Mouse (Mus musculus) embryonic facial prominence, embryonic 10.5 days (tissue): ENCODE measurements around the gene Asic1. TPM values are rescaled to one million over a fixed set of nuclear protein-coding genes. Genes with fewer than 3 reads are reported as not detected.
A peak's percentile ranks its signal among the peaks of the same experiment; 100 is the strongest.

Experiments
- DNase-seq: peaks from one replicate; pipeline ENCODE4 v3.0.0-alpha.2; 2017; ENCODE audit warnings: low spot score
- H3K27ac ChIP-seq: fragments of 300-500 bp; sonication (generic); replicated peaks from 2 replicates; pipeline ENCODE4 v1.5.1; 2016; ENCODE audit warnings: mild to moderate bottlenecking
- H3K27me3 ChIP-seq: fragments of 300-500 bp; sonication (generic); replicated peaks from 2 replicates; pipeline ENCODE4 v1.6.1; 2016; ENCODE audit warnings: low read depth, mild to moderate bottlenecking; ENCODE audit not compliant: poor library complexity, severe bottlenecking
- H3K36me3 ChIP-seq: fragments of 300-500 bp; sonication (generic); replicated peaks from 2 replicates; pipeline ENCODE4 v1.6.1; 2016; ENCODE audit warnings: mild to moderate bottlenecking, moderate library complexity
- H3K4me1 ChIP-seq: fragments of 300-500 bp; sonication (generic); 2 replicates; pipeline ENCODE4 v1.6.1; 2016
- H3K4me3 ChIP-seq: fragments of 300-500 bp; sonication (generic); 2 replicates; pipeline ENCODE4 v1.5.1; 2016; ENCODE audit warnings: mild to moderate bottlenecking, moderate library complexity
- H3K9me3 ChIP-seq: fragments of 300-500 bp; sonication (generic); 2 replicates; pipeline ENCODE4 v1.6.1; 2016; ENCODE audit warnings: mild to moderate bottlenecking
- WGBS: fragments of 180-500 bp; shearing (Covaris S2); methylation state at CpG from one replicate; pipeline ENCODE4 v1.1.7; 2016; 5-methylcytosine and 5-hydroxymethylcytosine counted together
- polyA plus RNA-seq: library from polyadenylated mRNA; unstranded; fragments of >200 nt; fragmentation: Nextera tagmentation; extraction: Ambion mirVana; gene quantifications from 2 replicates; pipeline ENCODE4 v1.2.1, GENCODE M21; 2016

Gene Asic1
- polyA plus RNA-seq, 1 experiment from 2014 or later = 3.2 TPM

- no peaks in the 10 kb centered on the region for H3K9me3 ChIP-seq
- H3K4me1 ChIP-seq = peaks cover 64% of the 10 kb centered on the region
- peak within 1 kb of the TSS; percentile 94 for H3K27ac ChIP-seq
- no peaks in the 10 kb centered on the region for H3K36me3 ChIP-seq
- WGBS = under 1% methylated on average over 68 of the region's 68 CpGs
- H3K4me3 ChIP-seq = peak within 1 kb of the TSS; percentile 96
- peak; percentile 97 for DNase-seq
- peaks cover 41% of the 10 kb centered on the region for H3K27me3 ChIP-seq
Measured at GRCm38 (mm10) chr15:99651163-99651872, 18.9 kb upstream of the Asic1 start, which contains the start of gene Racgap1. Gene Racgap1 (minus strand): TSS chr15:99651656.

- Histone ChIP-seq H3K9me3 (no peaks in the 10 kb centered on the region), H3K36me3 (no peaks in the 10 kb centered on the region), H3K27ac (peak overlapping the region; percentile 94), H3K27me3 (peaks cover 49% of the 10 kb centered on the region), H3K4me3 (peak overlapping the region; percentile 96), H3K4me1 (peaks cover 55% of the 10 kb centered on the region)
- WGBS = 77% methylated on average over 10 of the region's 10 CpGs
- DNase-seq = no peak
Measured at GRCm38 (mm10) chr15:99651984-99652872, 17.9 kb upstream of the Asic1 start.

- DNase-seq = peak; percentile 41
- H3K4me1 ChIP-seq = peaks cover 47% of the 10 kb centered on the region
- 10% methylated on average over 8 of the region's 8 CpGs for WGBS
- H3K27ac ChIP-seq = peak overlapping the region; percentile 59; the same call in 1 of the 2 replicates
- H3K4me3 ChIP-seq = peak overlapping the region; percentile 50
- no peaks in the 10 kb centered on the region for H3K9me3 ChIP-seq
- H3K36me3 ChIP-seq = no peaks in the 10 kb centered on the region
- peaks cover 54% of the 10 kb centered on the region for H3K27me3 ChIP-seq
Measured at GRCm38 (mm10) chr15:99653291-99653690, 16.9 kb upstream of the Asic1 start.

GRCm38 (mm10) chr15:99653876-99654275, 16.3 kb upstream of the Asic1 start:
- 2% methylated on average over 21 of the region's 21 CpGs for WGBS
- Histone ChIP-seq H3K36me3 (no peaks in the 10 kb centered on the region), H3K4me3 (peak overlapping the region; percentile 50), H3K9me3 (no peaks in the 10 kb centered on the region), H3K27me3 (peaks cover 59% of the 10 kb centered on the region), H3K4me1 (peaks cover 45% of the 10 kb centered on the region), H3K27ac (peak overlapping the region; percentile 59; the same call in 1 of the 2 replicates)
- DNase-seq = no peak

- Histone ChIP-seq H3K27me3 (peaks cover 64% of the 10 kb centered on the region), H3K9me3 (no peaks in the 10 kb centered on the region), H3K36me3 (no peaks in the 10 kb centered on the region), H3K27ac (no peak overlapping the region), H3K4me3 (no peak overlapping the region), H3K4me1 (peaks cover 24% of the 10 kb centered on the region)
- 49% methylated on average over 9 of the region's 9 CpGs for WGBS
- no peak for DNase-seq
Measured at GRCm38 (mm10) chr15:99655956-99656355, 14.2 kb upstream of the Asic1 start.

GRCm38 (mm10) chr15:99658437-99658836, 11.7 kb upstream of the Asic1 start:
- DNase-seq = no peak
- Histone ChIP-seq H3K4me3 (no peak overlapping the region), H3K4me1 (peaks cover 27% of the 10 kb centered on the region), H3K36me3 (no peaks in the 10 kb centered on the region), H3K27me3 (peaks cover 75% of the 10 kb centered on the region), H3K27ac (no peak overlapping the region), H3K9me3 (no peaks in the 10 kb centered on the region)
- WGBS = 57% methylated on average over 2 of the region's 2 CpGs

- no peaks in the 10 kb centered on the region for H3K9me3 ChIP-seq
- WGBS = 95% methylated on average over 15 of the region's 15 CpGs
- no peak overlapping the region for H3K4me3 ChIP-seq
- H3K27ac ChIP-seq = no peak overlapping the region
- peaks cover 74% of the 10 kb centered on the region for H3K27me3 ChIP-seq
- peaks cover 40% of the 10 kb centered on the region for H3K4me1 ChIP-seq
- no peaks in the 10 kb centered on the region for H3K36me3 ChIP-seq
- no peak for DNase-seq
Measured at GRCm38 (mm10) chr15:99661121-99661830, 8.9 kb upstream of the Asic1 start.

- no peak overlapping the region for H3K27ac ChIP-seq
- DNase-seq = no peak
- H3K36me3 ChIP-seq = no peaks in the 10 kb centered on the region
- 51% methylated on average over 7 of the region's 7 CpGs for WGBS
- peaks cover 75% of the 10 kb centered on the region for H3K27me3 ChIP-seq
- H3K4me3 ChIP-seq = no peak overlapping the region
- no peaks in the 10 kb centered on the region for H3K9me3 ChIP-seq
- peaks cover 42% of the 10 kb centered on the region for H3K4me1 ChIP-seq
Measured at GRCm38 (mm10) chr15:99662371-99662770, 7.8 kb upstream of the Asic1 start.

- H3K4me1 ChIP-seq = peaks cover 42% of the 10 kb centered on the region
- H3K9me3 ChIP-seq = no peaks in the 10 kb centered on the region
- H3K27ac ChIP-seq = peak overlapping the region; percentile 73
- H3K4me3 ChIP-seq = peak overlapping the region; percentile 61
- no peaks in the 10 kb centered on the region for H3K36me3 ChIP-seq
- DNase-seq = no peak
- 4% methylated on average over 17 of the region's 17 CpGs for WGBS
- H3K27me3 ChIP-seq = peaks cover 78% of the 10 kb centered on the region
Measured at GRCm38 (mm10) chr15:99663964-99664599, 6.1 kb upstream of the Asic1 start.

GRCm38 (mm10) chr15:99664600-99665451, 5.3 kb upstream of the Asic1 start:
- H3K36me3 ChIP-seq = no peaks in the 10 kb centered on the region
- peaks cover 44% of the 10 kb centered on the region for H3K4me1 ChIP-seq
- H3K4me3 ChIP-seq = peak overlapping the region; percentile 61
- H3K27me3 ChIP-seq = peaks cover 86% of the 10 kb centered on the region
- WGBS = 1% methylated on average over 52 of the region's 52 CpGs
- no peaks in the 10 kb centered on the region for H3K9me3 ChIP-seq
- DNase-seq = peak; percentile 64
- H3K27ac ChIP-seq = peak overlapping the region; percentile 73

- no peak for DNase-seq
- no peak overlapping the region for H3K27ac ChIP-seq
- no peak overlapping the region for H3K4me3 ChIP-seq
- H3K9me3 ChIP-seq = no peaks in the 10 kb centered on the region
- H3K27me3 ChIP-seq = peaks cover 93% of the 10 kb centered on the region
- no peaks in the 10 kb centered on the region for H3K36me3 ChIP-seq
- WGBS = 91% methylated on average over 2 of the region's 2 CpGs
- H3K4me1 ChIP-seq = peaks cover 61% of the 10 kb centered on the region
Measured at GRCm38 (mm10) chr15:99667544-99667943, 2.6 kb upstream of the Asic1 start.
